Mouse (Mus musculus) gastrocnemius, adult 2 months (tissue): ENCODE measurements around the gene Aqp8. TPM values are rescaled to one million over a fixed set of nuclear protein-coding genes. Genes with fewer than 3 reads are reported as not detected.

Source experiments
- DNase-seq: peaks from one replicate; pipeline ENCODE4 v3.0.0; 2022
- H3K27ac ChIP-seq: fragments of 200-600 bp; 2 replicates; pipeline ENCODE4 v1.8.1; 2022; ENCODE audit warnings: mild to moderate bottlenecking
- H3K4me3 ChIP-seq: fragments of 200-600 bp; 2 replicates; pipeline ENCODE4 v1.8.1; 2022; ENCODE audit warnings: mild to moderate bottlenecking, moderate library complexity
- CTCF ChIP-seq: fragments of 200-600 bp; IDR thresholded peaks from 2 replicates; pipeline ENCODE4 v1.8.1; 2022; ENCODE audit warnings: antibody characterized with exemption, mild to moderate bottlenecking, moderate library complexity
- intact Hi-C: fragments of 180-260 bp; cut with DNase I; formaldehyde crosslinking; loops from one replicate; pipeline ENCODE4 v1.15.1; 2025
- total RNA-seq, 2 experiments: library from RNA; stranded (reverse); gene quantifications; 2 replicates each; pipeline ENCODE4 v1.2.3; 2021

Aqp8 gene
- total RNA-seq, 2 experiments from 2014 or later = not detected

- peak; percentile 57 for DNase-seq
- H3K4me3 ChIP-seq = peak within 1 kb of the TSS; percentile 73
- intact Hi-C loops = no loop called here
- TF ChIP-seq CTCF = no peak
- no peak within 1 kb of the TSS for H3K27ac ChIP-seq
These were observed 38.4 kb downstream of the Aqp8 start, which contains the start of gene Zkscan2 for GRCm38 (mm10) chr7:123500239-123501219. Zkscan2 (minus strand) TSS chr7:123500449.

- intact Hi-C loops = no loop called here
- DNase-seq = peak; percentile 17
These were observed 41.3 kb downstream of the Aqp8 start for GRCm38 (mm10) chr7:123503358-123503757.

GRCm38 (mm10) chr7:123507946-123508345 is 45.9 kb downstream of the Aqp8 start:
- no peak for DNase-seq
- H3K27ac ChIP-seq = no peak overlapping the region
- intact Hi-C loops = no loop called here
- no peak for TF ChIP-seq CTCF
- no peak overlapping the region for H3K4me3 ChIP-seq

More at GRCm38 (mm10) chr7:123503358-123503757, 41.3 kb downstream of the Aqp8 start:
- TF ChIP-seq CTCF = no peak
- Histone ChIP-seq H3K27ac (no peak overlapping the region), H3K4me3 (no peak overlapping the region)

Other genes starting within 250 kb of the Aqp8 start
- gene Slc5a11, start 247.5 kb upstream of the Aqp8 start, total RNA-seq = not detected
- 10 to 100 TPM; 28.5 to 28.8 TPM for gene Lcmt1, start 92.5 kb upstream of the Aqp8 start, total RNA-seq
- gene Arhgap17, start 92.4 kb upstream of the Aqp8 start, total RNA-seq = 10 to 100 TPM; 16.4 to 18.5 TPM
- gene Zkscan2, start 38.2 kb downstream of the Aqp8 start, total RNA-seq = under 1 TPM in 1 of 2 experiments, not detected in 1; 0.06 TPM